Mouse (Mus musculus) testis, adult 2 months (tissue): Measurements from ENCODE around the gene Pou3f3. TPM values are rescaled to one million over a fixed set of nuclear protein-coding genes. Genes with fewer than 3 reads are reported as not detected.
A peak's percentile ranks its signal among the peaks of the same experiment; 100 is the strongest.

Source experiments
- H3K27ac ChIP-seq: fragments of 200-500 bp; 2 replicates; pipeline ENCODE4 v1.5.1; 2012; ENCODE audit warnings: low read depth, low read length; ENCODE audit not compliant: control insufficient read depth, insufficient read depth
- H3K27me3 ChIP-seq: fragments of 200-500 bp; 2 replicates; pipeline ENCODE4 v1.6.1; 2012; ENCODE audit warnings: mild to moderate bottlenecking, low read length, moderate library complexity; ENCODE audit not compliant: control insufficient read depth, insufficient read depth
- H3K36me3 ChIP-seq: fragments of 200-500 bp; 2 replicates; pipeline ENCODE4 v1.6.1; 2012; ENCODE audit warnings: mild to moderate bottlenecking, low read length; ENCODE audit not compliant: control insufficient read depth, insufficient read depth
- H3K4me1 ChIP-seq: fragments of 200-500 bp; 2 replicates; pipeline ENCODE4 v1.6.1; 2012; ENCODE audit warnings: low read length; ENCODE audit not compliant: control insufficient read depth, insufficient read depth
- H3K4me3 ChIP-seq: fragments of 200-500 bp; 2 replicates; pipeline ENCODE4 v1.5.1; 2012; ENCODE audit warnings: low read depth, mild to moderate bottlenecking, low read length, moderate library complexity, mixed read lengths; ENCODE audit not compliant: control insufficient read depth
- CTCF ChIP-seq: fragments of 200-500 bp; IDR thresholded peaks from 2 replicates; pipeline ENCODE4 v1.5.1; 2012; ENCODE audit warnings: low read depth, mild to moderate bottlenecking, inconsistent platforms, low read length, moderate library complexity; ENCODE audit not compliant: control insufficient read depth, insufficient read depth, insufficient replicate concordance
- POLR2A ChIP-seq: fragments of 200-500 bp; IDR thresholded peaks from 2 replicates; pipeline ENCODE4 v1.6.1; 2012; ENCODE audit warnings: low read depth, mild to moderate bottlenecking, inconsistent platforms, low read length, moderate library complexity; ENCODE audit not compliant: control insufficient read depth
- polyA plus RNA-seq: library from polyadenylated mRNA; depleted of rRNA; stranded (reverse); fragments of >200 nt; gene quantifications from 2 replicates; pipeline ENCODE4 v1.2.3, GENCODE M21; 2012

Gene Pou3f3
- polyA plus RNA-seq, 1 experiment, result 0.04 TPM

DNA sequence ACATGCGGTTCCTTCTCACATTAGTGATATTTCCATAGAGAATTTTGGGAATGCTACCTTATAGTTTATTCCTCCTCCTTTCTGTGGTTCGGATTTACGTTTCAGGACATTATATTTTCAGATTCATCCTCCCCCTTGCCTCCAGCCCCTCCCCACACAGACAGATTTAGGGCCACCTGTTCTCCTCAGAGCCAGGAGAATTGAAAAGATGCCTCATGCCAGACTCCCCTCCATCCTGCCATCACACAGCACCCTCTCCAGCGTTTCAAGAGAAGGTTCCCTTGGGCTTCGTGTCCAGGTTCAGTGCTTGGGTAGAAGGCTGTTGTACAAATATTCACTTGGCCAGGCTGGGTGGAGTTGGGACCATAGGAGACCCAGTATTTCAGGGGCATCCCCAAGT lies 25.8 kb downstream of the Pou3f3 start:
- Histone ChIP-seq H3K4me3 (no peak overlapping the region), H3K27me3 (no peaks in the 10 kb centered on the region), H3K4me1 (no peaks in the 10 kb centered on the region), H3K27ac (no peak overlapping the region), H3K36me3 (no peaks in the 10 kb centered on the region)
- TF ChIP-seq POLR2A, result no peak
- TF ChIP-seq CTCF, result no peak

DNA sequence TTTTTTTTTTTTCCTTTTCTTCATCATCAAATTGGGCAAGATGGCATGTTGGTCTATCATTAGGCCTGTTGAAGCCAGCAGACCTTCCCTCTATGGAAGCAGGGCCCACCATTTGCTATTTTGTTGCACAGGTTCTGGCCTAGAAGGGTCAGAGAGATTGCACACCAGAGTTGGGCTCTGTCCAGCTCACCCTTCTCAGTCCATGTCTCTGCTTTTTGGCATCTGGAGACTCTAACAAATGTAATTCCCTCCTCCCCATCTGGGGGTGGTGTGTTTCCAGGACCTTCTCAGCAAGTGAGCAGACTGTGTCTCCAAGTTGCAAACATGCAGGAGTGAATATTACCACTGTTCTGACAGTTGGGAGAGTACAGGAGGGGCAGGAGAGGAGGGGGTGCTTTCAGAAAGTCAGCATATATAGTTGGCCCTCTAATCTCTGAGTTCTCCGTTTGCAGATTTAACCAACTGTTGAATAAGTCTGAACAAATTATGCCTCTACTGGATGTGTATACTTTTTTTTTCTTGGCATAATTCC lies 28.3 kb downstream of the Pou3f3 start:
- H3K27ac ChIP-seq, result no peak overlapping the region
- H3K4me3 ChIP-seq, result no peak overlapping the region
- H3K36me3 ChIP-seq, result no peaks in the 10 kb centered on the region
- H3K4me1 ChIP-seq, result peaks cover 6% of the 10 kb centered on the region
- TF ChIP-seq POLR2A (no peak), CTCF (no peak)
- no peaks in the 10 kb centered on the region for H3K27me3 ChIP-seq

DNA sequence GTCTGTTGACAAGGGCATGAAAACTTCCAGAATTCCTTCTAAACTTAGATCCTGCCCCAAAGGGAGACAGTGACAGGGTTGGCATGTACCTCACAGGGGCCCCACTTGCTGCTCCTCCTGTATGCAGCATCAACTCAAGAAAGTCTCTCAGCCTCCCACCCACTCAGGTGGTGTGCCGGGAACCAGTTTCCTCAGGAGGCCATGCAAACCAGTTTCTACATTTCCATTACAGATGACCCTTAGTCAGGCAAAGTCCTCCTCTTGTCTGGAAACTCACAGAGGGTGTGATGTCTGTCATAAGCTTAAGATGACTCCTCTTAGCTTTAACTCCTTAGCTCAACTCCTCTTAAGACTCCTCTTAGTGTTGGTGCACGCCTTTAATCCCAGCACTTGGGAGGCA lies 29.3 kb downstream of the Pou3f3 start:
- Histone ChIP-seq H3K4me1 (peaks cover 6% of the 10 kb centered on the region), H3K4me3 (no peak overlapping the region), H3K27ac (no peak overlapping the region), H3K27me3 (no peaks in the 10 kb centered on the region), H3K36me3 (no peaks in the 10 kb centered on the region)
- TF ChIP-seq CTCF, result no peak
- no peak for TF ChIP-seq POLR2A

DNA sequence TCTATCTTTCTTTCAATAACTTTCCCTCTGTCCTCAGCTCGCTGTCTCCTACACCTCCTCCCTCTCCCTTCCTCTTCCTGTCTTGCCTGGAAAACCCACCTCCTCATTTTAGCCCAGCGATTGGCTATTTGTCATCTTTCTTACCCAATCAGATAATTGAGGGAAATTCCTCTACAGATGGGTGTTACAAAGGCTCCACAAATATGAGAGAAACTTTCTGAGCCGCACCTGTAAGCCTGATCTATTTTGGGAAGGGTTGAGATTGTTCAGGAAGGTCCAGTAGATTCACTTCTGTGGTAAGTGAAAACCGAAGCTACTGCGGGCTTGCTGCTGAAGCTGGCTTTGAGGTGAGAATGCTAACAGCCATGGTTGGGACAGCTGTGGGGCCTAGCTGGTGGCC lies 31.6 kb downstream of the Pou3f3 start:
- TF ChIP-seq CTCF (no peak), POLR2A (no peak)
- Histone ChIP-seq H3K27ac (no peak overlapping the region), H3K4me3 (peak overlapping the region; percentile 44), H3K27me3 (no peaks in the 10 kb centered on the region), H3K36me3 (no peaks in the 10 kb centered on the region), H3K4me1 (peaks cover 6% of the 10 kb centered on the region)

DNA sequence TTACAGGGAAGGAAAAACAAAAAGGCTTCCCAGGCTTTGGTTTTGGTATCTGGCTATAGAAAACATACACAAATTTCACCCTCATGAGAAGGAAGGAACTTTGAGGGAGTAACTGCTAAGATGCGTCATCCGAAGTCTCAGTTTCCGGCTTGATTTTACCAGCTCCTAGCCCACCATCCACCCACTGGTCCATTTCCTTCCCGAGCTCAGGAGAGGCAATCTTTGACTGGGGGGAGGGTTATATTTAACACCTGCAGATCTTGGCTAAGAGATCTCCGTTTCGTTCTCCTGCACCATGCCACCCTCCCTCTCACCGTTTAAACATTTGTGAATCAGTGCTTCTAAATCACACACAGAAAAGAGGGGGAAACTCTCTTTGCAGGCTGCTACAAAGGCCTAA lies 32.1 kb downstream of the Pou3f3 start:
- no peaks in the 10 kb centered on the region for H3K36me3 ChIP-seq
- H3K27me3 ChIP-seq, result no peaks in the 10 kb centered on the region
- H3K4me1 ChIP-seq, result peaks cover 6% of the 10 kb centered on the region
- H3K27ac ChIP-seq, result no peak overlapping the region
- TF ChIP-seq CTCF, result no peak
- TF ChIP-seq POLR2A, result no peak
- no peak overlapping the region for H3K4me3 ChIP-seq

DNA sequence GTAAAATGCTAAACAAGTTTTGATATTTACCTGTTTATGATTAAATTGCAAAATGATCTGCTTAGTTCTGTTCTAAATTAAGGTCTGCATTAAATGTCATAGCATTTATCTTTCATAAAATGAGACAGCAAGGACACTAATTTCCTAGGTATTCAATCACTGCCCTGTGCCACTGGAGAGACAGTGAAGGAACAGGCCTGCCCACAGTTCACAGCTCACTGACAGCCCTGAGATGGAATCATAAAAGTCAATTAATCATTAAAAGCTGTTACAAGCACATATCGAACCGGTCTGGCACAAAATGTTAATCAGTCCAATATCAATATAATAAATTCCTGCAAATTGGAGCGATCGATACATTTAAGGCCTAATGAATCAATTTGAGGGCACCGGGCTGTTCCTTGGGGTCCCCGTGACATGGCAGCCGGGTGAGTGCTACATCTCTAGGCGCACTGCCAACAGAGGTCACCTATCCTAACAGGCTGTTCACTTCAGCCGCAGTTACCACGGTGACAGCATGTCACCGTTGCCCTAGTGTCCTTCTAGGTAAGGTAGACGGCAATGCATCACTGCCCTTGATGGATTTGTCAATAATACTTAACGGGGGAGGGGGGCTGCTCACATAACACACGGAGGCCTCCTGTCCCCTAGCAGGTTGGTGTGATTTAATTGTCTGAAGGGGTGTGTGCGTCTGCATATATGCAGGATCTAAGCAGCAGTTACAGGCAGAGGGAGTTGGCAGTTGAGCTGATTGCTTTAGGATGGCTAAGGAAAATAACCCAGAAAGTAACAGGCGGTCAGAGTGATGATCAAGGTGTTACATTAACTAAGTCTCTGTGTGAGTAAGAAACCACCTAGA lies 46.0 kb downstream of the Pou3f3 start:
- H3K27me3 ChIP-seq, result no peaks in the 10 kb centered on the region
- no peaks in the 10 kb centered on the region for H3K4me1 ChIP-seq
- no peak overlapping the region for H3K4me3 ChIP-seq
- H3K27ac ChIP-seq, result no peak overlapping the region
- no peak for TF ChIP-seq POLR2A
- no peaks in the 10 kb centered on the region for H3K36me3 ChIP-seq

DNA sequence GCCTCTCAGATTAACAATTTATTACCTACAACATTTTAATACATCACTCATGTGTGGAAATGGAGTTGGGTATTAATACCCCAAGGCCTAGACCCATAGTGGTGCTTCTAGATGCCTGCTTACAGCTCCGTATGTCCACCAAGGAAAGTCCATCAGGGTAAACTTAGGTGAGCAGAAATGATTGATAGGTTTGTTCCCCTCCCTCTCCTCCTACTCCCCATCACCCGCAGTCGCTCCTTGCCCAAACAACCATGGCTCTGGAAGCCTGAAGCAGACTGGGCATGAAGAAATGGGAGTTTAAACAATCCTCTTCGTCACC lies 46.6 kb downstream of the Pou3f3 start:
- Histone ChIP-seq H3K4me1 (no peaks in the 10 kb centered on the region), H3K36me3 (no peaks in the 10 kb centered on the region), H3K27me3 (no peaks in the 10 kb centered on the region), H3K27ac (no peak overlapping the region), H3K4me3 (no peak overlapping the region)
- no peak for TF ChIP-seq CTCF
- no peak for TF ChIP-seq POLR2A

DNA sequence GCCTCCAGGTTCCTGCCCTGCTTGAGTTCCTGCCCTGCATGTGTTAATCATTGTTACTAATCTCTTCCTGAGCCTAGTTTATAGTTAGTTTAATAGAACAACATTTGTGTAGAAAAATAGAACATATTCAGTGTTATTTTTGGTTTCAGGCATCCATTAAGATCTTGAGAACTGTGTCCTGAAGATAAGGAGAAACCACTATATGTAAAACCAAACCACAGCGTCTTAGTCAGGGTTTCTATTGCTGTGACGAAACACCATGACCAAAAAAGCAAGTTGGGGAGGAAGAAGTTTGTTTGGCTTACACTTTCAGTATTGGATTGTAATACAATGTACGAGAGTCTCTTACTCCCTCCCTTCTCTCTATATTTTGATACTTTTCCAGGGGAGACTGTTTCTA lies 49.5 kb downstream of the Pou3f3 start:
- no peaks in the 10 kb centered on the region for H3K4me1 ChIP-seq
- no peaks in the 10 kb centered on the region for H3K36me3 ChIP-seq
- H3K27me3 ChIP-seq, result no peaks in the 10 kb centered on the region
- no peak for TF ChIP-seq CTCF
- TF ChIP-seq POLR2A, result no peak
- H3K27ac ChIP-seq, result no peak overlapping the region
- H3K4me3 ChIP-seq, result no peak overlapping the region
